Mouse (Mus musculus): ENCODE data around the gene Zfp606. TPM values are rescaled to one million over a fixed set of nuclear protein-coding genes. Genes with fewer than 3 reads are reported as not detected.

Gene Zfp606
- 52.7 and 61.5 TPM in 2 replicates for polyA plus RNA-seq (2015; fragmentation: Nextera tagmentation; extraction: Ambion mirVana)

- WGBS: under 1% methylated on average over 51 of the region's 53 CpGs
- Histone ChIP-seq H3K27ac (ENCODE audit: low read length) (peak within 1 kb of the TSS; percentile 88), H3K4me1 (replicated peaks; ENCODE audit: control insufficient read depth, insufficient read depth, low read length) (peaks cover 9% of the 10 kb centered on the region), H3K9ac (replicated peaks; ENCODE audit: low read depth, low read length) (peak within 1 kb of the TSS; percentile 95), H3K4me3 (replicated peaks; ENCODE audit: low read length) (peak within 1 kb of the TSS; percentile 98), H3K4me2 (ENCODE audit: low read length) (peak within 1 kb of the TSS; percentile 72), H3K27me3 (replicated peaks; ENCODE audit: control insufficient read depth, insufficient read depth, low read length) (no peaks in the 10 kb centered on the region), H3K9me3 (ENCODE audit: control insufficient read depth, low read length) (peaks cover 13% of the 10 kb centered on the region), H3K36me3 (ENCODE audit: control insufficient read depth, insufficient read depth) (peaks cover 29% of the 10 kb centered on the region)
- peak; percentile 97 for ATAC-seq
Measured at GRCm38 (mm10) chr7:12478158-12479008, at the start of gene Zfp606. TSS of gene Zfp606 (plus strand) at chr7:12478293.

- Histone ChIP-seq H3K4me2 (ENCODE audit: low read length) (peak overlapping the region; percentile 72), H3K27ac (ENCODE audit: low read length) (peak overlapping the region; percentile 88; the same call in 1 of the 2 replicates), H3K36me3 (ENCODE audit: control insufficient read depth, insufficient read depth) (peaks cover 35% of the 10 kb centered on the region), H3K9me3 (ENCODE audit: control insufficient read depth, low read length) (peaks cover 15% of the 10 kb centered on the region), H3K4me3 (replicated peaks; ENCODE audit: low read length) (peak overlapping the region; percentile 98), H3K4me1 (replicated peaks; ENCODE audit: control insufficient read depth, insufficient read depth, low read length) (peaks cover 9% of the 10 kb centered on the region), H3K9ac (replicated peaks; ENCODE audit: low read depth, low read length) (peak overlapping the region; percentile 95), H3K27me3 (replicated peaks; ENCODE audit: control insufficient read depth, insufficient read depth, low read length) (no peaks in the 10 kb centered on the region)
- under 1% methylated on average over 7 of the region's 8 CpGs for WGBS
- ATAC-seq: no peak; the same call in 1 of the 2 replicates
Measured at GRCm38 (mm10) chr7:12479009-12479346, 885 bp downstream of the Zfp606 start.

- 65% methylated on average over 4 of the region's 4 CpGs for WGBS
- peaks cover 16% of the 10 kb centered on the region for H3K9me3 ChIP-seq (ENCODE audit: control insufficient read depth, low read length)
- no peaks in the 10 kb centered on the region for H3K27me3 ChIP-seq (replicated peaks; ENCODE audit: control insufficient read depth, insufficient read depth, low read length)
- H3K4me2 ChIP-seq (ENCODE audit: low read length): peak overlapping the region; percentile 72
- peaks cover 9% of the 10 kb centered on the region for H3K4me1 ChIP-seq (replicated peaks; ENCODE audit: control insufficient read depth, insufficient read depth, low read length)
- H3K27ac ChIP-seq (ENCODE audit: low read length): no peak overlapping the region
- H3K9ac ChIP-seq (replicated peaks; ENCODE audit: low read depth, low read length): peak overlapping the region; percentile 95; the same call in 1 of the 2 replicates
- H3K36me3 ChIP-seq (ENCODE audit: control insufficient read depth, insufficient read depth): peaks cover 40% of the 10 kb centered on the region
- peak overlapping the region; percentile 98 for H3K4me3 ChIP-seq (replicated peaks; ENCODE audit: low read length)
- ATAC-seq: no peak
Measured at GRCm38 (mm10) chr7:12479525-12479924, 1.4 kb downstream of the Zfp606 start.

- peaks cover 83% of the 10 kb centered on the region for H3K36me3 ChIP-seq (ENCODE audit: control insufficient read depth, insufficient read depth)
- peaks cover 41% of the 10 kb centered on the region for H3K9me3 ChIP-seq (ENCODE audit: control insufficient read depth, low read length)
- H3K27ac ChIP-seq (ENCODE audit: low read length): no peak overlapping the region
- no peak for ATAC-seq
- H3K27me3 ChIP-seq (replicated peaks; ENCODE audit: control insufficient read depth, insufficient read depth, low read length): no peaks in the 10 kb centered on the region
- no peak overlapping the region for H3K4me2 ChIP-seq (ENCODE audit: low read length)
- H3K4me3 ChIP-seq (replicated peaks; ENCODE audit: low read length): no peak overlapping the region
- H3K4me1 ChIP-seq (replicated peaks; ENCODE audit: control insufficient read depth, insufficient read depth, low read length): peaks cover 7% of the 10 kb centered on the region
- WGBS: 93% methylated on average over 6 of the region's 6 CpGs
- no peak overlapping the region for H3K9ac ChIP-seq (replicated peaks; ENCODE audit: low read depth, low read length)
Measured at GRCm38 (mm10) chr7:12483771-12484170, 5.7 kb downstream of the Zfp606 start.

- peaks cover 96% of the 10 kb centered on the region for H3K36me3 ChIP-seq (ENCODE audit: control insufficient read depth, insufficient read depth)
- no peaks in the 10 kb centered on the region for H3K27me3 ChIP-seq (replicated peaks; ENCODE audit: control insufficient read depth, insufficient read depth, low read length)
- H3K4me3 ChIP-seq (replicated peaks; ENCODE audit: low read length): no peak overlapping the region
- no peak overlapping the region for H3K27ac ChIP-seq (ENCODE audit: low read length)
- no peak overlapping the region for H3K4me2 ChIP-seq (ENCODE audit: low read length)
- H3K9me3 ChIP-seq (ENCODE audit: control insufficient read depth, low read length): peaks cover 59% of the 10 kb centered on the region
- WGBS: 98% methylated on average over 1 of the region's 1 CpGs
- no peak for ATAC-seq
- no peak overlapping the region for H3K9ac ChIP-seq (replicated peaks; ENCODE audit: low read depth, low read length)
- no peaks in the 10 kb centered on the region for H3K4me1 ChIP-seq (replicated peaks; ENCODE audit: control insufficient read depth, insufficient read depth, low read length)
Measured at GRCm38 (mm10) chr7:12485956-12486355, 7.9 kb downstream of the Zfp606 start.

GRCm38 (mm10) chr7:12486691-12487090, 8.6 kb downstream of the Zfp606 start:
- H3K9me3 ChIP-seq (ENCODE audit: control insufficient read depth, low read length): peaks cover 61% of the 10 kb centered on the region

GRCm38 (mm10) chr7:12510913-12511312, 32.8 kb downstream of the Zfp606 start:
- no peak overlapping the region for H3K27ac ChIP-seq (ENCODE audit: low read length)
- no peak overlapping the region for H3K9ac ChIP-seq (replicated peaks; ENCODE audit: low read depth, low read length)
- no peaks in the 10 kb centered on the region for H3K36me3 ChIP-seq (ENCODE audit: control insufficient read depth, insufficient read depth)
- H3K4me2 ChIP-seq (ENCODE audit: low read length): no peak overlapping the region
- no peak overlapping the region for H3K4me3 ChIP-seq (replicated peaks; ENCODE audit: low read length)
- H3K9me3 ChIP-seq (ENCODE audit: control insufficient read depth, low read length): peaks cover 6% of the 10 kb centered on the region; the same call in 1 of the 2 replicates
- 67% methylated on average over 1 of the region's 1 CpGs for WGBS
- ATAC-seq: no peak
- H3K27me3 ChIP-seq (replicated peaks; ENCODE audit: control insufficient read depth, insufficient read depth, low read length): no peaks in the 10 kb centered on the region
- H3K4me1 ChIP-seq (replicated peaks; ENCODE audit: control insufficient read depth, insufficient read depth, low read length): no peaks in the 10 kb centered on the region

More at GRCm38 (mm10) chr7:12486691-12487090, 8.6 kb downstream of the Zfp606 start:
- ATAC-seq: no peak
- Histone ChIP-seq H3K4me3 (replicated peaks; ENCODE audit: low read length) (no peak overlapping the region), H3K27ac (ENCODE audit: low read length) (no peak overlapping the region), H3K9ac (replicated peaks; ENCODE audit: low read depth, low read length) (no peak overlapping the region), H3K4me1 (replicated peaks; ENCODE audit: control insufficient read depth, insufficient read depth, low read length) (no peaks in the 10 kb centered on the region), H3K36me3 (ENCODE audit: control insufficient read depth, insufficient read depth) (peaks cover 96% of the 10 kb centered on the region), H3K27me3 (replicated peaks; ENCODE audit: control insufficient read depth, insufficient read depth, low read length) (no peaks in the 10 kb centered on the region), H3K4me2 (ENCODE audit: low read length) (no peak overlapping the region)

- no peak for ATAC-seq
- 77% methylated on average over 2 of the region's 2 CpGs for WGBS
Measured at GRCm38 (mm10) chr7:12512217-12512616, 34.1 kb downstream of the Zfp606 start, which contains the start of gene 2900092C05Rik. TSS of gene 2900092C05Rik (plus strand) at chr7:12512517.

More at GRCm38 (mm10) chr7:12512217-12512616, 34.1 kb downstream of the Zfp606 start, which contains the start of gene 2900092C05Rik:
- Histone ChIP-seq H3K4me1 (replicated peaks; ENCODE audit: control insufficient read depth, insufficient read depth, low read length) (no peaks in the 10 kb centered on the region), H3K4me2 (ENCODE audit: low read length) (no peak within 1 kb of the TSS), H3K27ac (ENCODE audit: low read length) (no peak within 1 kb of the TSS), H3K4me3 (replicated peaks; ENCODE audit: low read length) (no peak within 1 kb of the TSS), H3K9ac (replicated peaks; ENCODE audit: low read depth, low read length) (no peak within 1 kb of the TSS), H3K27me3 (replicated peaks; ENCODE audit: control insufficient read depth, insufficient read depth, low read length) (no peaks in the 10 kb centered on the region), H3K36me3 (ENCODE audit: control insufficient read depth, insufficient read depth) (no peaks in the 10 kb centered on the region), H3K9me3 (ENCODE audit: control insufficient read depth, low read length) (peaks cover 6% of the 10 kb centered on the region; the same call in 1 of the 2 replicates)
